Mouse (Mus musculus) lung, postnatal 4 days (tissue): ENCODE results near the gene Hdac11.
"Not testable (repeated sequence)": the region's sequence is repeated elsewhere in the genome, so short reads cannot be mapped to it uniquely, and the experiment has no call there.

ENCODE experiments used
- DNase-seq, 2 experiments: peaks; one replicate each; pipeline ENCODE4 v3.0.0; 2021

Gene Hdac11

GRCm38 (mm10) chr6:91156554-91157236, at the start of gene Hdac11:
Gene Hdac11 (plus strand): TSS chr6:91156665.
- peak; percentile 90 to 95 for DNase-seq

DNA sequence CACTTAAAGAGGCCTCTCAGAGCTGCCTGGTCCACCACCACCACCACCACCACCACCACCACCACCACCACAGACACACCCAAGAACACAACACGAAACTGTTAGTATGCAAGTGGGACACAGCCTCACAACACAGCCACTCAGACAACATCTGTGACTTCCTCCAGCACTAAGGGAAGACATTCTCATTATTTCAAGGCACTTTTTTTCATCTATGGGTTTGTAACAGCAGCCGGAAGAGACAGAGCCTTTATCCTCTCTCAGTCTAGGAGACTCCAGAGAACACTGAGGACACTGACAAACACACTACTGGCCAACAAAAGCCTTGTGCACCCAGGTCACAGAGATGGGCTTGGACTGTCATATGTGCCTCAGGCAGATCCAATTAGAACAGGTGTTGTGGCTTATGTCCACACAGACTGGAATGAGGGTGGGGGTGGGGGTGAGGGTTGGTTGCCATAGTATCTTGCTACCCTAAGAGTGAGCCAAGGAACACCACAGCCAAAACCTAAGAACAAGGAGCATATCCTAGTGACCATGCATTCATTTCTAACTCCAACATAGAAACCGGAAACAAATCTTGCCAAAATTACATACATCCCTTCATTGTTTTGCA, 48.1 kb upstream of the Hdac11 start:
- DNase-seq: no peak

- no peak for DNase-seq
Observed at GRCm38 (mm10) chr6:91108917-91109450, 47.5 kb upstream of the Hdac11 start.

GRCm38 (mm10) chr6:91109489-91109888, 47.0 kb upstream of the Hdac11 start:
- no peak for DNase-seq

GRCm38 (mm10) chr6:91110323-91111020, 46.0 kb upstream of the Hdac11 start:
- no peak for DNase-seq

DNA sequence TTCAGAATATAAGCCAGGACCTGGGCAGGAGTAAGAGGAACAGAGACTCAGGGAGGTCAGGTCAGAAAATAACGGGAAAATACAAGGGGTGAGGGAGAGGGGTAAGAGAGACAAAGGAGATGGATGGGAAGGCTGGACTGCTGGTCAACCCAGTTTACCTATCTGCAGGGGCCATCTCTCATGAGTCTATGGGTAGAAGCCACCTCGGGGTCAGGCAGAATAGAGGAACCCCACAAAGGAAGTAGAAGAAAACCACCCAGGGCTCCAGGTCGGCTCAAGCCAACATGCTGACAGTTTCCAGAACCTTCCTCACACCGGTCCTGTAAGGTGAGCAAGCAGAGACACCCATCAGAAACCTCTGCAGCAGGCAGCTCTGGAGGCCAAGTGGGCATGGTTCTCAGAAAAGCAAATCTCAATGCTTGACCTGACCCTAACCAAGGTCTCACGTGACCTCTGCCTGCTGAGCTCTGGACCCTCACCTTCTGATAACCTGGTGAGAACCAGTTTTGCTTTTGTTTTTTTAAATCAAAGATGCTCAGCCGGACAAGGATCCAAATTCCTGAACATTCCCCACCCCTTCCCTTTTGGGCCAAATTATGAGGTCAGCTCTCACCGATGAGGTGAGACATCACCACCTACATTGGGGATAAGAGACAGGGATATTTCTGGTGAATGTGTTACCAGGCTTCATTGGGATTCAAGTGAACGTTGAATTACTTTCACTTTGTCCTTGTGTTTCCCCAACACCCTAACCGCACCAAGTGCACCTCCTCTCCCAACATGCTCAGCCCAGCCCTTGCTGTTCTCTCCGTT, 45.1 kb upstream of the Hdac11 start:
- no peak for DNase-seq

DNA sequence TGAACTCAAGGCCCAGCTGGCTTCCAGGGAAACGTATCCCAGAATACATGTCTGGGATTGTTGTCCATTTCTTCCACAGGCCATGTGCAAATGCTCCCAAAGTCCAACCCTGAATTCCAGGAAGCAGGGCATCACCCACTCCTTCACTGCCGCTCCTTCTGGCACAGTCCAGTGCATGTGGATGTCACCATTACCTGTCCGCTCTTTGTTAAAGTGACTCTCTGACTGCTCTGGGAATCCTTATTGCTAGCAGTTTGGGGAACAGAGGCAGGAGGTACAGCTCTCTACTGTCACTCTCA, 44.6 kb upstream of the Hdac11 start:
- DNase-seq: no peak

DNA sequence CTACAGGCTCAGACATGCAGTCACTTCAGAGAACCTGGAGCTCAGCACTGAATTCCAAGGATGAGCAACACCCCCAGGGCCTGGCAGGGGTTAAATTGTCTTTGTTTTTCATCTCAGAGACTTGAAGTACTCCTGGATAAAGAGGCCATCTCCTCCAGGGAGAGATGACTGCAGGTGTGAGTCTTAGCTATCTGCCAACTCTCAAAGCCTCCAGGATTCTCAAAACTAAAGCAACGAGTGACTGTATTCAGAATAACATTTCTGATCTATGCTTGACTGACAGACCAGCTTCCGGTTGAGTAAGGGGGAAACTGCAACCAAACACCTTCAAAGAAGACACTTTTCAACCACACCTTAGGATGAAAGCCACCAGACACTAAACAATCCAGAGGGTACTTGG, 41.7 kb upstream of the Hdac11 start:
- DNase-seq: no peak

- peak in 1 of 2 experiments; percentile 23 for DNase-seq
Observed at GRCm38 (mm10) chr6:91115158-91115557, 41.3 kb upstream of the Hdac11 start.

- peak in 1 of 2 experiments; percentile 25 for DNase-seq
Observed at GRCm38 (mm10) chr6:91115863-91116243, 40.6 kb upstream of the Hdac11 start.

DNA sequence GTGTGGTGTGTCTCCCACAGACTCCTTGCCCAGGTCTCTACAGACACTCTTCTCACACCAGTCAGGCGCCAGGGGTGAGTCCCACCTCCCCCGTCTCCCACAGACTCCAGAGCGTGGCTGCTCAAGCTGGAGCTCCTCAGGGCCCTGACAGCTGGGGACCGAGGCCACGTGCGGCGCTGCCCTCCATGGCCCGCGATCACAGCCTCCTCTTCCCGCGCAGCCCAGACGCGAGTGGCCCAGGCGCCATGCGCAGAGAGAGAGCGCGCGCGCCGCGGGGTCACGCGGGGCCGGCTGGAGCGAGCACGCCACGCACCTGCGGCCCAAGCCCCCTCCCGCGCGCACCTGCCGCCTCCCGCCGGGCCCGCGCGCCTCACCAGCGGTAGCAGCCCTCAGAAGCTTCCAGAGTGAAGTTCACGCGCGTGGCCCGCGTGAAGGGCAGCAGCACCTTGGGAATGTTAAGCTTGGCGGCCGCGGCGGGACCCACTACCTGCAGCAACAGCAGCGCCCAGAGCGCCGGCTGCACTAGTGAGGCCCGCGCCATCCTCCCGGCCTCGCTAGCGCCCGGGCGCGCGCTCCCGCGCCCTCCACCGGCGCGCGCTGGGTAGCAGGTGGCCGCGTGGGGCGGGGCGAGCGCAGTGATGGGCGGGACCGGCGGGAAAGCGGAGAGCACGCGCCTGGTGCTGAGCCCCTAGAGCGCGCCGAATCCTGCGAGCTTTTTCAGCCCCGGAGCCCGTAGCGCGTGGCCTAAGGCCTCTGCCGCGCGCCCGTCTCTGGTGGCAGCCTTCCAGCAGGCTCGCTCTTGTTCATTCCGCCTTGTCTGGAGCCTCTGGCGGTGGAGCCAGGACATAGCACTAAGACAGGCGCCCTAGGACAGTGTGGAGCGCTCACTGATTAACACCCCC, 40.0 kb upstream of the Hdac11 start, which contains the start of gene Nup210:
Gene Nup210 (minus strand): TSS at position 586 of the 902 bp plus-strand sequence.
- DNase-seq: peak; percentile 95 to 96

GRCm38 (mm10) chr6:91117149-91117548, 39.3 kb upstream of the Hdac11 start:
- no peak for DNase-seq

DNA sequence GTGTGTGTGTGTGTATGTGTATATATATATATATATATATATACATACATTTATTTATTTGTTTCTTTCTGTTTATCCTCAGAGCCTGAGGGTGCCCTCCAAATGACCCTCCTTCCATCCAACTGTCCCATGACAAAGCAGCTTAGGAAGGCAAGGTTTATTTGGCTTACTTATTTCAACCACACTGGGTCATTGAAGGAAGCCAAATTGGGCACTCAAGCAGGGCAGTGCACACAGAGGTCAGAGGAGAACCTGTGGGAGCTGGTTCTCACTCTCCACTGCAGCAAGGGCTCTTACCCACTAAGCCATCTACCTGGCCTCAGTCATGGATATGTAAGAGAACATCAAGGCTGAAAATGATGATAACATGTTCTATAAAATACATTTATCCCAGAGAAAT, 37.9 kb upstream of the Hdac11 start:
- DNase-seq: no peak

- peak in 1 of 2 experiments; percentile 61 for DNase-seq
Observed at GRCm38 (mm10) chr6:91120206-91120605, 36.3 kb upstream of the Hdac11 start.

DNA sequence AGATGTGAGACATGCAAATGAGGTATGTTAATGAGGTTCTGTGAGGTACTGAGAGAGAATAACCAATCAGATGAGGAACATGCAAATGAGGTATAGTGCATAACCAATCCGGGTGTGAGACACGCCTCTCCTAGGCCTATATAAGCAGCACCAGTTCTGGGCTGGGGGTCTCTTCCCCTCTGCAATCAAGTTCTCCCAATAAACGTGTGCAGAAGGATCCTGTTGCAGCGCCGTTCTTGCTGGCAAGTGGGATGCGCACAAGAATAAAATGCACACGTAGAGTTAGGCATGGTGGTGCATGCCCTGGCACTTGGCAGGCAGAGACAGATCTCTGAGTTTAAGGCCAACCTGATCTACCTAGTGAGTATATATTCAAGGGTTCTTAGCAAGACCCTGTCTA, 35.4 kb upstream of the Hdac11 start:
- not testable (repeated sequence) for DNase-seq

DNA sequence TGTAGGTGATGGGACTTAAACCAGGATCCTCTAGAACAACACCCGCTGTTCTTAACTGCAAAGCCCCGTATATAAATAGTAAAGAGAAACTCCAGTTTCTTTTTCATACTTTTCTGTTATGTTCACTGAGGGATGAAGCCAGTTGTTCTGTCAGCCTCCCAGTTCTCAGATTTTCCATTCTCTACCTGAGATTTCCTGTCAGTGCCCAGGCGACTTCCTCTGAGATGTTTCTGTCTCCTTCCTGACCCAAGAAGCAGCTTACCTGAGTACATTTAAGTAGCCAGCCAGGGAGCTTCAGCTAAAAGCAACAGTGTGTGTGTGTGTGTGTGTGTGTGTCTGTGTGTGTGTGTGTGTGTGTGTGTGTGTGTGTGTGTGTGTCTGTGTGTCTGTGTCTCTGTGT, 33.0 kb upstream of the Hdac11 start:
- DNase-seq: no peak

- DNase-seq: no peak
Observed at GRCm38 (mm10) chr6:91124286-91125227, 31.9 kb upstream of the Hdac11 start.

GRCm38 (mm10) chr6:91125228-91125585, 31.3 kb upstream of the Hdac11 start:
- no peak for DNase-seq

DNA sequence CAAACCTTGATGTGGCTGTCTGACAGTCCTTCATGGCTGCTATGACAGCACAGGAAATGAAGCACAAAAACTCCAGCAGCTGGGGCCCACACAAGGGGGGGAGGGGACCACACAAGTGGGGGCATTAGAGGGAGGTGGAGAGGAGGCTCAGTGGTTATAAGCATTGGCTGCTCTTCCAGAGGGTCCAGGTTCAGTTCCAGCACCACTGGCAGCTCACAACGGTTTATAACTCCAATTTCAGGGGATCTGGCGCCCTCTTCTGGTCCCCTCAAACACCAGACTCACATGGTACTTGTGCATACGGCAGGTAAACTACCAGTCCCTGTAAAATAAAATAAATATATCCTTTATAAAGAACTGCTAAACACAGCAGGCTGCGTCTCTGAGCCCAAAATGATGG, 27.5 kb upstream of the Hdac11 start:
- DNase-seq: no peak

DNA sequence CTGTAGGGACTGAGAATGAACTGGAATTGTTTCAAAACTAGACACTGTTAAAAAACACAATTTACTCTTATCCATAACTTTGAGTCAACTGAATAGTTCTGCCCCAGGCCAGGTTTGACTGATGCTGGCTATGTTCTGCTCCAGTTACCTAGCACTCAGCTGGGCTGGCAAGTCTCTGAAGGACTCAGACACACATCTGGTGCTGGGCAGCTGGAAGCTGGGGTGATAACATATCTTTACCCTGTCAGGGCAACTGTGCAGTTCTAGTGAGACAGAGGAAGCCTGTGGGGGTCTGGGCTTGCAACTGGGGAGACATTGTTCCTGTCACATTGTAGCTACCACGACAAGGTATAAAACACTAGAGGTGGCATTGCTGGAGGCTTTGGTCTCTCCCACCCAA, 25.6 kb upstream of the Hdac11 start:
- DNase-seq: no peak
